Mouse (Mus musculus): ENCODE results near the gene Atg10. TPM values are rescaled to one million over a fixed set of nuclear protein-coding genes. Genes with fewer than 3 reads are reported as not detected.

Gene Atg10
- polyA plus RNA-seq, 1 experiment from 2014 or later: 15.4 TPM

GRCm38 (mm10) chr13:91038636-91039035, 185.1 kb downstream of the Atg10 start:
- Histone ChIP-seq H3K27me3 (replicated peaks; ENCODE audit: control insufficient read depth, insufficient read depth, low read length) (no peaks in the 10 kb centered on the region), H3K4me2 (ENCODE audit: low read length) (no peak overlapping the region), H3K9me3 (replicated peaks; ENCODE audit: control insufficient read depth, low read length) (no peaks in the 10 kb centered on the region), H3K36me3 (ENCODE audit: control insufficient read depth, insufficient read depth, low read length) (no peaks in the 10 kb centered on the region), H3K9ac (ENCODE audit: low read length) (no peak overlapping the region), H3K27ac (ENCODE audit: low read depth, low read length) (no peak overlapping the region), H3K4me3 (ENCODE audit: low read depth, low read length) (no peak overlapping the region), H3K4me1 (ENCODE audit: control insufficient read depth, insufficient read depth, low read length) (no peaks in the 10 kb centered on the region)
- 56% methylated on average over 5 of the region's 5 CpGs for WGBS
- DNase-seq (ENCODE audit: low spot score) (no peak), ATAC-seq (no peak)

- H3K9me3 ChIP-seq (replicated peaks; ENCODE audit: control insufficient read depth, low read length): no peaks in the 10 kb centered on the region
- H3K4me2 ChIP-seq (ENCODE audit: low read length): no peak overlapping the region
- no peaks in the 10 kb centered on the region for H3K36me3 ChIP-seq (ENCODE audit: control insufficient read depth, insufficient read depth, low read length)
- no peak for ATAC-seq
- H3K4me1 ChIP-seq (ENCODE audit: control insufficient read depth, insufficient read depth, low read length): no peaks in the 10 kb centered on the region
- no peak overlapping the region for H3K27ac ChIP-seq (ENCODE audit: low read depth, low read length)
- DNase-seq (ENCODE audit: low spot score): no peak
- H3K27me3 ChIP-seq (replicated peaks; ENCODE audit: control insufficient read depth, insufficient read depth, low read length): no peaks in the 10 kb centered on the region
- H3K4me3 ChIP-seq (ENCODE audit: low read depth, low read length): no peak overlapping the region
- no peak overlapping the region for H3K9ac ChIP-seq (ENCODE audit: low read length)
- 89% methylated on average over 3 of the region's 3 CpGs for WGBS
Measured at GRCm38 (mm10) chr13:91038034-91038433, 185.7 kb downstream of the Atg10 start.

GRCm38 (mm10) chr13:91037405-91037804, 186.4 kb downstream of the Atg10 start:
- H3K36me3 ChIP-seq (ENCODE audit: control insufficient read depth, insufficient read depth, low read length): no peaks in the 10 kb centered on the region
- H3K27me3 ChIP-seq (replicated peaks; ENCODE audit: control insufficient read depth, insufficient read depth, low read length): no peaks in the 10 kb centered on the region
- H3K9me3 ChIP-seq (replicated peaks; ENCODE audit: control insufficient read depth, low read length): no peaks in the 10 kb centered on the region
- no peak overlapping the region for H3K4me2 ChIP-seq (ENCODE audit: low read length)
- no peak overlapping the region for H3K9ac ChIP-seq (ENCODE audit: low read length)
- H3K4me1 ChIP-seq (ENCODE audit: control insufficient read depth, insufficient read depth, low read length): no peaks in the 10 kb centered on the region
- no peak overlapping the region for H3K4me3 ChIP-seq (ENCODE audit: low read depth, low read length)
- no peak overlapping the region for H3K27ac ChIP-seq (ENCODE audit: low read depth, low read length)
- ATAC-seq (no peak), DNase-seq (ENCODE audit: low spot score) (no peak)
- 95% methylated on average over 6 of the region's 6 CpGs for WGBS

- 75% methylated on average over 2 of the region's 2 CpGs for WGBS
- ATAC-seq (no peak), DNase-seq (ENCODE audit: low spot score) (no peak)
- Histone ChIP-seq H3K27me3 (replicated peaks; ENCODE audit: control insufficient read depth, insufficient read depth, low read length) (no peaks in the 10 kb centered on the region), H3K4me2 (ENCODE audit: low read length) (no peak overlapping the region), H3K9ac (ENCODE audit: low read length) (no peak overlapping the region), H3K27ac (ENCODE audit: low read depth, low read length) (no peak overlapping the region), H3K4me3 (ENCODE audit: low read depth, low read length) (no peak overlapping the region), H3K9me3 (replicated peaks; ENCODE audit: control insufficient read depth, low read length) (no peaks in the 10 kb centered on the region), H3K4me1 (ENCODE audit: control insufficient read depth, insufficient read depth, low read length) (no peaks in the 10 kb centered on the region), H3K36me3 (ENCODE audit: control insufficient read depth, insufficient read depth, low read length) (no peaks in the 10 kb centered on the region)
Measured at GRCm38 (mm10) chr13:91031836-91032235, 191.9 kb downstream of the Atg10 start.

- H3K9me3 ChIP-seq (replicated peaks; ENCODE audit: control insufficient read depth, low read length): no peaks in the 10 kb centered on the region
- DNase-seq (ENCODE audit: low spot score) (no peak), ATAC-seq (no peak)
- 96% methylated on average over 9 of the region's 9 CpGs for WGBS
- H3K36me3 ChIP-seq (ENCODE audit: control insufficient read depth, insufficient read depth, low read length): no peaks in the 10 kb centered on the region
- H3K27ac ChIP-seq (ENCODE audit: low read depth, low read length): no peak overlapping the region
- H3K27me3 ChIP-seq (replicated peaks; ENCODE audit: control insufficient read depth, insufficient read depth, low read length): no peaks in the 10 kb centered on the region
- no peak overlapping the region for H3K4me3 ChIP-seq (ENCODE audit: low read depth, low read length)
- H3K4me1 ChIP-seq (ENCODE audit: control insufficient read depth, insufficient read depth, low read length): no peaks in the 10 kb centered on the region
- no peak overlapping the region for H3K4me2 ChIP-seq (ENCODE audit: low read length)
- H3K9ac ChIP-seq (ENCODE audit: low read length): no peak overlapping the region
Measured at GRCm38 (mm10) chr13:91023447-91023846, 200.3 kb downstream of the Atg10 start.

GRCm38 (mm10) chr13:91011851-91012250, 211.9 kb downstream of the Atg10 start:
- Histone ChIP-seq H3K27ac (ENCODE audit: low read depth, low read length) (no peak overlapping the region), H3K4me2 (ENCODE audit: low read length) (no peak overlapping the region), H3K36me3 (ENCODE audit: control insufficient read depth, insufficient read depth, low read length) (no peaks in the 10 kb centered on the region), H3K27me3 (replicated peaks; ENCODE audit: control insufficient read depth, insufficient read depth, low read length) (no peaks in the 10 kb centered on the region), H3K4me1 (ENCODE audit: control insufficient read depth, insufficient read depth, low read length) (no peaks in the 10 kb centered on the region), H3K4me3 (ENCODE audit: low read depth, low read length) (no peak overlapping the region), H3K9me3 (replicated peaks; ENCODE audit: control insufficient read depth, low read length) (no peaks in the 10 kb centered on the region), H3K9ac (ENCODE audit: low read length) (no peak overlapping the region)
- ATAC-seq (no peak), DNase-seq (ENCODE audit: low spot score) (no peak)
- WGBS: 55% methylated on average over 3 of the region's 3 CpGs

GRCm38 (mm10) chr13:90995034-90995629, 228.6 kb downstream of the Atg10 start:
- Histone ChIP-seq H3K4me1 (ENCODE audit: control insufficient read depth, insufficient read depth, low read length) (no peaks in the 10 kb centered on the region), H3K9ac (ENCODE audit: low read length) (no peak overlapping the region), H3K4me3 (ENCODE audit: low read depth, low read length) (no peak overlapping the region), H3K36me3 (ENCODE audit: control insufficient read depth, insufficient read depth, low read length) (no peaks in the 10 kb centered on the region), H3K9me3 (replicated peaks; ENCODE audit: control insufficient read depth, low read length) (no peaks in the 10 kb centered on the region), H3K27ac (ENCODE audit: low read depth, low read length) (no peak overlapping the region), H3K4me2 (ENCODE audit: low read length) (no peak overlapping the region), H3K27me3 (replicated peaks; ENCODE audit: control insufficient read depth, insufficient read depth, low read length) (no peaks in the 10 kb centered on the region)
- ATAC-seq (no peak), DNase-seq (ENCODE audit: low spot score) (no peak)
- WGBS: 95% methylated on average over 2 of the region's 2 CpGs

- no peak for ATAC-seq
- DNase-seq (ENCODE audit: low spot score): no peak
- Histone ChIP-seq H3K4me1 (ENCODE audit: control insufficient read depth, insufficient read depth, low read length) (no peaks in the 10 kb centered on the region), H3K4me3 (ENCODE audit: low read depth, low read length) (no peak overlapping the region), H3K36me3 (ENCODE audit: control insufficient read depth, insufficient read depth, low read length) (no peaks in the 10 kb centered on the region), H3K27ac (ENCODE audit: low read depth, low read length) (no peak overlapping the region), H3K9ac (ENCODE audit: low read length) (no peak overlapping the region), H3K27me3 (replicated peaks; ENCODE audit: control insufficient read depth, insufficient read depth, low read length) (no peaks in the 10 kb centered on the region), H3K9me3 (replicated peaks; ENCODE audit: control insufficient read depth, low read length) (no peaks in the 10 kb centered on the region), H3K4me2 (ENCODE audit: low read length) (no peak overlapping the region)
- 82% methylated on average over 13 of the region's 13 CpGs for WGBS
Measured at GRCm38 (mm10) chr13:90993602-90994001, 230.2 kb downstream of the Atg10 start.

GRCm38 (mm10) chr13:90992948-90993347, 230.8 kb downstream of the Atg10 start:
- ATAC-seq (no peak), DNase-seq (ENCODE audit: low spot score) (no peak)
- H3K36me3 ChIP-seq (ENCODE audit: control insufficient read depth, insufficient read depth, low read length): no peaks in the 10 kb centered on the region
- H3K4me2 ChIP-seq (ENCODE audit: low read length): no peak overlapping the region
- H3K9me3 ChIP-seq (replicated peaks; ENCODE audit: control insufficient read depth, low read length): no peaks in the 10 kb centered on the region
- whole genome bisulfite sequencing: 94% methylated on average over 5 of the region's 5 CpGs
- no peak overlapping the region for H3K4me3 ChIP-seq (ENCODE audit: low read depth, low read length)
- H3K27ac ChIP-seq (ENCODE audit: low read depth, low read length): no peak overlapping the region
- no peaks in the 10 kb centered on the region for H3K27me3 ChIP-seq (replicated peaks; ENCODE audit: control insufficient read depth, insufficient read depth, low read length)
- H3K9ac ChIP-seq (ENCODE audit: low read length): no peak overlapping the region
- no peaks in the 10 kb centered on the region for H3K4me1 ChIP-seq (ENCODE audit: control insufficient read depth, insufficient read depth, low read length)
